20 mouse cellular contexts compared by ENCODE assay signal in the genomic region with DNA sequence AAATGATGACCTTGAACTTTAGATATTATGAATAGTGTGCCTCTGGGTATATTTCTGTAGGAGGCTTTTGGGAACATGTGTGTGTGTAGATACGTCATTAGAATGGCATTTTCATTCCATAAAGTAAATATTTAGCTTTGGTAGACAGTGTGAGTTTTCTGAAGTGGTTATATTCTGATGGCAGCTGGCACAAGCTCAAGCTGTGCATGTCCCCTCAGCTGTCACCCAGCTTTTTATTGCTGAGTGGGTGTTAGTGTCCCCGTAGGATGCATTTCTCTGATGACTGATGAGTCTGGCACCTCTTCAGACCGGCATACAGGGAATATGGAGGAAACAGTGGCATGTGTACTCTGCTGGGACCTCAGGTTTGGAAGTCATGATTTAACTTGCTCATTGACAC.
"Had no signal": no experiment of that assay in that cellular context is flagged by ENCODE, and none has a peak within 500 bp of the region (broad histone marks: within the 10 kb centered on the region; RNA-seq: fewer than 3 reads in every experiment).

No protein-coding gene starts in this region.

- H3K27me3 ChIP-seq: intestine, embryonic 15.5 days; kidney, embryonic 15.5 days; liver, embryonic 13.5 days; megakaryocyte, embryonic 14.5 days; midbrain, embryonic 13.5 days; neural tube, embryonic 13.5 days; stomach, embryonic 15.5 days had no signal

- H3K9me3 ChIP-seq: intestine, embryonic 15.5 days; kidney, embryonic 15.5 days; liver, embryonic 13.5 days; stomach, embryonic 15.5 days had no signal

- H3K4me1 ChIP-seq: intestine, embryonic 15.5 days; kidney, embryonic 15.5 days; liver, embryonic 13.5 days; midbrain, embryonic 10.5 days; midbrain, embryonic 13.5 days; neural tube, embryonic 13.5 days; stomach, embryonic 15.5 days had no signal

- ATAC-seq: intestine, embryonic 15.5 days; midbrain, embryonic 13.5 days; midbrain, embryonic 16.5 days had no signal

- H3K4me2 ChIP-seq: intestine, embryonic 15.5 days; kidney, embryonic 15.5 days; liver, embryonic 13.5 days; midbrain, embryonic 13.5 days; neural tube, embryonic 13.5 days; stomach, embryonic 15.5 days had no signal

- H3K27ac ChIP-seq: intestine, embryonic 15.5 days; kidney, embryonic 15.5 days; left cerebral cortex, adult 2 months; liver, embryonic 13.5 days; midbrain, embryonic 10.5 days; midbrain, embryonic 13.5 days; neural tube, embryonic 13.5 days; stomach, embryonic 15.5 days had no signal

- H3K36me3 ChIP-seq: intestine, embryonic 15.5 days; kidney, embryonic 15.5 days; liver, embryonic 13.5 days; midbrain, embryonic 10.5 days; midbrain, embryonic 13.5 days; neural tube, embryonic 13.5 days; stomach, embryonic 15.5 days had no signal

- H3K4me3 ChIP-seq: intestine, embryonic 15.5 days; kidney, embryonic 15.5 days; left cerebral cortex, adult 2 months; liver, embryonic 13.5 days; megakaryocyte, embryonic 14.5 days; midbrain, embryonic 10.5 days; midbrain, embryonic 13.5 days; myocyte; neural tube, embryonic 13.5 days; stomach, embryonic 15.5 days had no signal

- DNase-seq: kidney, adult 11 months; kidney, adult 8-10 months; kidney, postnatal 10 days; kidney, postnatal 36 days; liver, embryonic 13.5 days; lung, postnatal 36 days; retina, postnatal 1 day; right cerebral cortex, postnatal 25 days; spleen, adult 18-20 months; thymus, postnatal 25 days had no signal

- H3K9ac ChIP-seq: intestine, embryonic 15.5 days; kidney, embryonic 15.5 days; liver, embryonic 13.5 days; midbrain, embryonic 13.5 days; neural tube, embryonic 13.5 days; stomach, embryonic 15.5 days had no signal
